Mouse (Mus musculus): ENCODE data around the gene Gcsam. TPM values are rescaled to one million over a fixed set of nuclear protein-coding genes. Genes with fewer than 3 reads are reported as not detected.

Gcsam gene
- polyA plus RNA-seq (2015; fragmentation: Nextera tagmentation; extraction: Ambion mirVana) = 0.16 and 0.17 TPM in 2 replicates

DNA sequence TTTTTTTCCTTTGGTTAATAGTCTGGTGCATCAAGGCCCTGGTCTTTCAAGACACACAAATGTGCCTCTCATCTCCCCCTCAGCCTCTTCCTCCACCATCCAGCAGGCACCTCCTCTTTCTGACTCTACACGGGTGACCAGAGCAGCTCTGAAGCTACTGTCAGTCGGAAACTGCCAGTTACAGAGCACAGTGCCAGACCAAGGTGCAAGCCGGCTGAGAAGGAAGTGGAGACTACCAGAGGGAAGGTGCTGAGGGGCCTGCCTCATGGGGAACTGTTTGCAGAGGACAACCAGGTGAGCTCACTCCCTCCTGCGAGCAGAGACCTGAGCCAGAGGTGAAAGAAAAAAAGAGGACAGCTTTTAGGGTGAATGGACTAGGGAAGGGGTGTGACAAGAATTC is at the start of gene Gcsam:
Gene Gcsam, plus strand, starts transcription at position 114 of the 400 bp plus-strand sequence.
- 31% methylated on average over 4 of the region's 4 CpGs for WGBS
- Histone ChIP-seq H3K36me3 (ENCODE audit: control insufficient read depth, insufficient read depth) (no peaks in the 10 kb centered on the region), H3K4me2 (replicated peaks; ENCODE audit: low read depth) (no peak within 1 kb of the TSS), H3K9me3 (ENCODE audit: control insufficient read depth) (no peaks in the 10 kb centered on the region), H3K4me1 (replicated peaks; ENCODE audit: control insufficient read depth, insufficient read depth, low read length) (no peaks in the 10 kb centered on the region), H3K27ac (ENCODE audit: low read depth, low read length) (peak within 1 kb of the TSS; percentile 50), H3K9ac (ENCODE audit: low read depth, low read length) (no peak within 1 kb of the TSS), H3K27me3 (replicated peaks; ENCODE audit: control insufficient read depth, insufficient read depth, low read length) (no peaks in the 10 kb centered on the region), H3K4me3 (ENCODE audit: low read depth, low read length) (no peak within 1 kb of the TSS)
- ATAC-seq = peak; percentile 67
- TF ChIP-seq CTCF (IDR thresholded peaks at IDR 0.05; ENCODE audit: low read depth) = no peak

DNA sequence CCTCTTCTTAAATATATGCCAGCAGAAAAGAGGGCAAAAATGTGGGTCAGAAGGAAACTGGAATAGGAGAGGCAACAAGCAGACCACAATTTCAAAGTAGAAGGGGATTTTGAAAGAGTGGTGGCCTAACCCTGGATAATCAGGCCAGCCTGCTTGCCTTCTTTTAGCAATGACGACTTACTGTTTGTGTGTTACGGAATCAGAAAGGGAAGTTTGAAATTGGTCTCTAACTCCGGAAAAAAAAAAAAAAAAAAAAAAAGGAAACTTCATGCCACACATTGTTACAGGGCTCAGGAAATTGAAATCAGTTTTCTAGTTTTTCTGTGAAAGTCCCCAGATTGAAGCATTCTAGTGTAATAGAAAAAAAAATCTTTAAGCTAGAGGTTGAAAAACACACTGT is 48.4 kb upstream of the Gcsam start:
- Histone ChIP-seq H3K27ac (ENCODE audit: low read depth, low read length) (no peak overlapping the region), H3K4me2 (replicated peaks; ENCODE audit: low read depth) (no peak overlapping the region), H3K27me3 (replicated peaks; ENCODE audit: control insufficient read depth, insufficient read depth, low read length) (no peaks in the 10 kb centered on the region), H3K9ac (ENCODE audit: low read depth, low read length) (no peak overlapping the region), H3K36me3 (ENCODE audit: control insufficient read depth, insufficient read depth) (no peaks in the 10 kb centered on the region), H3K9me3 (ENCODE audit: control insufficient read depth) (no peaks in the 10 kb centered on the region), H3K4me1 (replicated peaks; ENCODE audit: control insufficient read depth, insufficient read depth, low read length) (no peaks in the 10 kb centered on the region), H3K4me3 (ENCODE audit: low read depth, low read length) (no peak overlapping the region)
- 58% methylated on average over 3 of the region's 3 CpGs for WGBS
- ATAC-seq = no peak
- no peak for TF ChIP-seq CTCF (IDR thresholded peaks at IDR 0.05; ENCODE audit: low read depth)

DNA sequence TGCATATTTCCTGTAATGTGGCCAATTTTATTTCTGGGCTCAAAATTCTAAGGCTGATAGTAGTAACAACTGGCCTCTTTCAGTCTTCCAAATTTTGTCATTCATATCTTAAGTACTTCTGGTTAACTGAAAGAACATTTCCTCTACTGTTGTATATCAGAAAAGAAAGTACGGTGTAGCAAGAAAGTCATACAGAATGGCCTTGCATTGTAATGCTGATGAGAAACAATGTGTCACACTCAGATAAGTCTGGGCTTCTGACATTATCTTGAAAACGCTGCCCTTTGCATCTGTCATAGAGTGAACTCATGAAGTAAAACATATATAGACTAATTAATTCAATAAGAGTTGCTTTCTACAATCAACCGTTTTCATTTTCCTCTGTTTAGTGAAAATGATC is 37.9 kb upstream of the Gcsam start:
- no peak overlapping the region for H3K4me2 ChIP-seq (replicated peaks; ENCODE audit: low read depth)
- H3K27ac ChIP-seq (ENCODE audit: low read depth, low read length) = no peak overlapping the region
- H3K4me1 ChIP-seq (replicated peaks; ENCODE audit: control insufficient read depth, insufficient read depth, low read length) = no peaks in the 10 kb centered on the region
- H3K27me3 ChIP-seq (replicated peaks; ENCODE audit: control insufficient read depth, insufficient read depth, low read length) = no peaks in the 10 kb centered on the region
- no peak for TF ChIP-seq CTCF (IDR thresholded peaks at IDR 0.05; ENCODE audit: low read depth)
- no peaks in the 10 kb centered on the region for H3K9me3 ChIP-seq (ENCODE audit: control insufficient read depth)
- no peak for ATAC-seq
- no peak overlapping the region for H3K4me3 ChIP-seq (ENCODE audit: low read depth, low read length)
- H3K36me3 ChIP-seq (ENCODE audit: control insufficient read depth, insufficient read depth) = no peaks in the 10 kb centered on the region
- H3K9ac ChIP-seq (ENCODE audit: low read depth, low read length) = no peak overlapping the region
- WGBS = 83% methylated on average over 3 of the region's 3 CpGs

DNA sequence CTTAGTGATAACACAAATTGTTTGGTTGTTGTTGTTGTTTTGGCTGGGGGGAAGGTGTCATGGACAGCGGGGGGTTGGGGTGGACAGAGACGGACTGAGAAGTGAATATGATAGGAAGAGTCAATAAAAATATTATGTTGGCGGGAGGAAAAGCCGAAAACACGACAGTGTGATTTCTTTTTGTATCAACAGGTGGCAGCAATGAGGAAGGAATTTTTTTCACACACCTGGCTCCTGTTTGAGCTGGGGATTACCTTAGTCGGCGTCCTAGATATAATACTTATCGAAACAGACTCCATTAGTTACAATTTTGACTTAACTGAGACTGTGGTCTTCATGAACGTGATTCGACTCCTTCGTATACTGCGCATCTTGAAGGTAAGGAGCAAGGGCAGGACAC is 30.3 kb upstream of the Gcsam start:
- H3K4me1 ChIP-seq (replicated peaks; ENCODE audit: control insufficient read depth, insufficient read depth, low read length) = no peaks in the 10 kb centered on the region
- no peak for ATAC-seq

DNA sequence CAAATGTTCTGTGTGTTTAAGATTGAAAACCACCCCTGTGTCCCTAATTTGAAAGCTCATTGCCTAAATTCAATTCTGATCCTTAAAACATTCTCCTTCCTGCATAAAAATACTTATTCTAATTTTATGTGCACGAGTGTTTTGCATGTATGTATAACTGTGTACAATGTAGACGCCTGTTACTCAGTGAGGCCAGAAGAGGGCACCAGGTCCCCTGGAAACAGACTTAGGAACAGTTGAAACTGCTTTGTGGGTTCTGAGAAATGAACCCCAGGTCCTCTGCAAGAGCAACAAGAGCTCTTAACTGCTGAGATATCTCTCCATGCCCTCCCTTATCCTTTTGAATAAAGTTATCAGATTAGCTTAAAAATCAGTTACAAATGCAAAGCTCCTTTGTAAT is 27.7 kb upstream of the Gcsam start:
- peak; percentile 74 for TF ChIP-seq CTCF (IDR thresholded peaks at IDR 0.05; ENCODE audit: low read depth)
- H3K27ac ChIP-seq (ENCODE audit: low read depth, low read length) = no peak overlapping the region
- no peaks in the 10 kb centered on the region for H3K9me3 ChIP-seq (ENCODE audit: control insufficient read depth)
- H3K4me1 ChIP-seq (replicated peaks; ENCODE audit: control insufficient read depth, insufficient read depth, low read length) = no peaks in the 10 kb centered on the region
- H3K4me3 ChIP-seq (ENCODE audit: low read depth, low read length) = no peak overlapping the region
- H3K27me3 ChIP-seq (replicated peaks; ENCODE audit: control insufficient read depth, insufficient read depth, low read length) = no peaks in the 10 kb centered on the region
- WGBS = 32% methylated on average over 2 of the region's 2 CpGs
- H3K9ac ChIP-seq (ENCODE audit: low read depth, low read length) = no peak overlapping the region
- no peak for ATAC-seq
- no peaks in the 10 kb centered on the region for H3K36me3 ChIP-seq (ENCODE audit: control insufficient read depth, insufficient read depth)
- H3K4me2 ChIP-seq (replicated peaks; ENCODE audit: low read depth) = no peak overlapping the region

More for the DNA sequence above, 30.3 kb upstream of the Gcsam start:
- H3K4me3 ChIP-seq (ENCODE audit: low read depth, low read length) = no peak overlapping the region
- peak; percentile 44 for TF ChIP-seq CTCF (IDR thresholded peaks at IDR 0.05; ENCODE audit: low read depth)
- no peaks in the 10 kb centered on the region for H3K36me3 ChIP-seq (ENCODE audit: control insufficient read depth, insufficient read depth)
- H3K27ac ChIP-seq (ENCODE audit: low read depth, low read length) = no peak overlapping the region
- no peak overlapping the region for H3K4me2 ChIP-seq (replicated peaks; ENCODE audit: low read depth)
- H3K27me3 ChIP-seq (replicated peaks; ENCODE audit: control insufficient read depth, insufficient read depth, low read length) = no peaks in the 10 kb centered on the region
- no peak overlapping the region for H3K9ac ChIP-seq (ENCODE audit: low read depth, low read length)
- H3K9me3 ChIP-seq (ENCODE audit: control insufficient read depth) = no peaks in the 10 kb centered on the region
- WGBS = 56% methylated on average over 12 of the region's 12 CpGs

DNA sequence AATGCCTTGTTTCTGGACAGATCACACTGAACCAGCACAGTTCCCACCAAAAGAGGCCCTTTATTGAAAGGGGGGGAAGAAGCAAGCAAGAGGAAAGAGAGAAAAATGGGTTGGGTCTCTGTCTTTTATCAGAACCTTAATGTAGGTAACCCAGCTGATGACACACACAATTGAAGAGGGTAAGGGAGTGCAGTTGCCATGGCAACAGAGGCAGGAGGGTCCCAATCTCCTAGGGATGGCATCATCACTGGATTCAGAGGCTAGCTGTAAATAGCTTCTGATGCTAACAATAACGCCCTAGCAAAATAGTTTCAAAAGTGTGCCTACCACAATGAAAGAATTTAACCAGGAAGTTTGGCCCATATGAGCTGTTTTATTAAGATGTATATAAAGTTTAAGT is 16.5 kb upstream of the Gcsam start:
- Histone ChIP-seq H3K4me3 (ENCODE audit: low read depth, low read length) (no peak overlapping the region), H3K4me2 (replicated peaks; ENCODE audit: low read depth) (no peak overlapping the region), H3K9me3 (ENCODE audit: control insufficient read depth) (no peaks in the 10 kb centered on the region), H3K4me1 (replicated peaks; ENCODE audit: control insufficient read depth, insufficient read depth, low read length) (no peaks in the 10 kb centered on the region), H3K27ac (ENCODE audit: low read depth, low read length) (no peak overlapping the region), H3K36me3 (ENCODE audit: control insufficient read depth, insufficient read depth) (no peaks in the 10 kb centered on the region), H3K9ac (ENCODE audit: low read depth, low read length) (no peak overlapping the region), H3K27me3 (replicated peaks; ENCODE audit: control insufficient read depth, insufficient read depth, low read length) (no peaks in the 10 kb centered on the region)
- no peak for ATAC-seq
- 69% methylated on average over 1 of the region's 1 CpGs for WGBS
- TF ChIP-seq CTCF (IDR thresholded peaks at IDR 0.05; ENCODE audit: low read depth) = no peak

DNA sequence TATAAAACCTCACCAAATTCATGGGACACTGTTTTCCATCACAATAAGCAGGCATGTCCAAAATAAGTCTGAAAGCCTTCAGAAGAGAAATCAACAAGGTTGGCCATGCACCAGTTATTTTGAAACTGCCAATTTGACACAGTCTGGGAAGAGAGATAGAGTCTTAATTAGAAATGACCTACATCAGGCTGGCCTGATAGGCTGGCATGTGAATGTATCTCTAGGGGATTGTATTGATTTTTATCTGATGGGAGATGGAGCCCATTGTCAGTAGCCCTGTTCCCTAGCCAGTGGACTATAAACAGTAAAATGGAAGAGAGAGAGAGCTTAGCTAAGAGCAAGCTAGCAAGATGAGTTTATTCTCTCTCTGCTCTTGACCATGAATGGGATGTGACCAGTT is 14.7 kb upstream of the Gcsam start:
- Histone ChIP-seq H3K4me2 (replicated peaks; ENCODE audit: low read depth) (no peak overlapping the region), H3K27me3 (replicated peaks; ENCODE audit: control insufficient read depth, insufficient read depth, low read length) (no peaks in the 10 kb centered on the region), H3K27ac (ENCODE audit: low read depth, low read length) (no peak overlapping the region), H3K9ac (ENCODE audit: low read depth, low read length) (no peak overlapping the region), H3K36me3 (ENCODE audit: control insufficient read depth, insufficient read depth) (no peaks in the 10 kb centered on the region), H3K9me3 (ENCODE audit: control insufficient read depth) (no peaks in the 10 kb centered on the region), H3K4me3 (ENCODE audit: low read depth, low read length) (no peak overlapping the region), H3K4me1 (replicated peaks; ENCODE audit: control insufficient read depth, insufficient read depth, low read length) (no peaks in the 10 kb centered on the region)
- TF ChIP-seq CTCF (IDR thresholded peaks at IDR 0.05; ENCODE audit: low read depth) = no peak
- no peak for ATAC-seq

Data from intestine, postnatal 0 days (tissue).